Mouse (Mus musculus): ENCODE results near the gene Rce1.
"Not testable (repeated sequence)": the region's sequence is repeated elsewhere in the genome, so short reads cannot be mapped to it uniquely, and the experiment has no call there.

Gene Rce1

GRCm38 (mm10) chr19:4613464-4614304, 11.8 kb downstream of the Rce1 start:
- DNase-seq (ENCODE audit: low spot score): no peak

- DNase-seq (ENCODE audit: low spot score): no peak
These were observed 13.1 kb downstream of the Rce1 start for GRCm38 (mm10) chr19:4612181-4612961.

GRCm38 (mm10) chr19:4610109-4610508, 15.3 kb downstream of the Rce1 start:
- DNase-seq (ENCODE audit: low spot score): no peak

- no peak for DNase-seq (ENCODE audit: low spot score)
These were observed 16.9 kb downstream of the Rce1 start for GRCm38 (mm10) chr19:4608511-4608910.

GRCm38 (mm10) chr19:4607406-4607805, 18.0 kb downstream of the Rce1 start:
- DNase-seq (ENCODE audit: low spot score): no peak

- no peak for DNase-seq (ENCODE audit: low spot score)
These were observed 19.8 kb downstream of the Rce1 start for GRCm38 (mm10) chr19:4605654-4606053.

GRCm38 (mm10) chr19:4603801-4604723, 21.4 kb downstream of the Rce1 start:
- peak; percentile 41 for DNase-seq (ENCODE audit: low spot score)

GRCm38 (mm10) chr19:4602459-4602858, 23.0 kb downstream of the Rce1 start:
- no peak for DNase-seq (ENCODE audit: low spot score)

- no peak for DNase-seq (ENCODE audit: low spot score)
These were observed 29.4 kb downstream of the Rce1 start for GRCm38 (mm10) chr19:4596071-4596470.

GRCm38 (mm10) chr19:4593792-4594522, 31.5 kb downstream of the Rce1 start:
- no peak for DNase-seq (ENCODE audit: low spot score)

GRCm38 (mm10) chr19:4590025-4590424, 35.4 kb downstream of the Rce1 start:
- DNase-seq (ENCODE audit: low spot score): no peak

- DNase-seq (ENCODE audit: low spot score): no peak
These were observed 36.4 kb downstream of the Rce1 start for GRCm38 (mm10) chr19:4589081-4589480.

- DNase-seq (ENCODE audit: low spot score): no peak
These were observed 37.0 kb downstream of the Rce1 start for GRCm38 (mm10) chr19:4588430-4588829.

GRCm38 (mm10) chr19:4587426-4587825, 38.0 kb downstream of the Rce1 start:
- no peak for DNase-seq (ENCODE audit: low spot score)

GRCm38 (mm10) chr19:4586783-4587182, 38.7 kb downstream of the Rce1 start:
- DNase-seq (ENCODE audit: low spot score): not testable (repeated sequence)

GRCm38 (mm10) chr19:4583856-4584255, 41.6 kb downstream of the Rce1 start:
- no peak for DNase-seq (ENCODE audit: low spot score)

GRCm38 (mm10) chr19:4579296-4579695, 46.1 kb downstream of the Rce1 start:
- no peak for DNase-seq (ENCODE audit: low spot score)

GRCm38 (mm10) chr19:4578799-4579198, 46.6 kb downstream of the Rce1 start:
- DNase-seq (ENCODE audit: low spot score): no peak

GRCm38 (mm10) chr19:4573241-4573640, 52.2 kb downstream of the Rce1 start:
- DNase-seq (ENCODE audit: low spot score): no peak
